Mouse (Mus musculus): Measurements from ENCODE around the gene Clmn. TPM values are rescaled to one million over a fixed set of nuclear protein-coding genes. Genes with fewer than 3 reads are reported as not detected.
A peak's percentile ranks its signal among the peaks of the same experiment; 100 is the strongest.

Gene Clmn
- polyA plus RNA-seq, 1 experiment, result 0.13 TPM

DNA sequence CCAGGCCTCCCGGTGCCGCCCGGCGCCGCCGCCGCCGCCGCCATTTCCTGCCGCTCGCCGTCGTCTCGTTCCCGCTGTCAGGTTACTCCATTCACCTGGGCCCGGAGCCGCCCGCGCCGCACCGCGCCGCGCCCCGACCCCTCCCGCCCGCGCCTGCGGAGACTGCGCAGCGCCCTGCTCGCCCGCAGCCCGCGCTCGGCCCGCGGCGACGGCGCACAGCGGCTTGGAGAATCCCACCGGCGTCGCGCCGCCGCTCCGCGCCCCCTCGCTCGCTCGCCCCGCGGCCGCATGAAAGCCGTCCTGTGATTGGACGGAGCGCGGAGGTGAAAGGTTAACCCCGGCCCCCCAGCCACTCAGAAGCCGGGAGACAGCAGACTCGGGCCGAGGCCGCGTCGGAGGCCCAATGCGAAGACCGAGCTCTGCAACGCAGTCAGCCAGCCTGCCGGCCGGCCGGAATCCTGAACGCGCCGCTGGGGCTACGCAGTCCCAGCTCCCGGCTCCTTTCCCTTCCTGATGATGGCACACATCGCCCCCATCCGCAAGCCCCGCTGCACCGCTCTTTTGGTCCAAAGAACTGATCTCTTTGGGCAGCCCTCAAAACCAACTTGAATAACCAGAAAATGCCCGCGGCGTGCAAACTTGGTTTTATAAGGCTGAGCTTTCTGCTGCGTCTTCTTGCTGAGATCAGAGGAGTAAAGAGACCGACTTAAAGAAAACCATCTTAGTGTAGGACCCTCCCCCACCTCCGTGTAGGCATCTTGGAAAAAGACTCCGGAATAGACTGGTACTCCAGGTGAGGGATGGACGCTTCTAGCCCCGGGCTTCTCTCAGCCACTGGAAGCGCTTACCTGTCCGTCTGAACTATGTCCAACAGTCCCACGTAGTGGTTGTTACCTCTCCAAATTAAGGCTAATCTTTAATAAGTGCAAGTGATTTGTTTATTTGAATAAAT, 112.8 kb downstream of the Clmn start, which contains the start of gene Dicer1:
Gene Dicer1 (minus strand): TSS at position 139 of the 952 bp plus-strand sequence.
- WGBS, result 3% methylated on average over 93 of the region's 94 CpGs
- Histone ChIP-seq H3K27me3 (ENCODE audit: control insufficient read depth, insufficient read depth, low read length) (no peaks in the 10 kb centered on the region), H3K36me3 (ENCODE audit: control insufficient read depth, insufficient read depth, low read length) (no peaks in the 10 kb centered on the region), H3K4me3 (ENCODE audit: extremely low read depth, insufficient read depth, insufficient read length) (peak within 1 kb of the TSS; percentile 76), H3K4me1 (ENCODE audit: control insufficient read depth, insufficient read depth, insufficient read length) (peaks cover 14% of the 10 kb centered on the region), H3K27ac (ENCODE audit: insufficient read depth, low read length) (peak within 1 kb of the TSS; percentile 69)
- 0 out of 2 replicates have a peak, but pooled peaks have one; percentile 2 for TF ChIP-seq CTCF (IDR thresholded peaks at IDR 0.05; ENCODE audit: extremely low read depth, insufficient read depth, insufficient read length, insufficient replicate concordance)
- TF ChIP-seq POLR2A (IDR thresholded peaks at IDR 0.05; ENCODE audit: low read depth, low read length), result peak; percentile 49
- peak; percentile 85 to 94 for DNase-seq (ENCODE audit: low read depth in 1 of 2, low spot score in 2 of 2)

DNA sequence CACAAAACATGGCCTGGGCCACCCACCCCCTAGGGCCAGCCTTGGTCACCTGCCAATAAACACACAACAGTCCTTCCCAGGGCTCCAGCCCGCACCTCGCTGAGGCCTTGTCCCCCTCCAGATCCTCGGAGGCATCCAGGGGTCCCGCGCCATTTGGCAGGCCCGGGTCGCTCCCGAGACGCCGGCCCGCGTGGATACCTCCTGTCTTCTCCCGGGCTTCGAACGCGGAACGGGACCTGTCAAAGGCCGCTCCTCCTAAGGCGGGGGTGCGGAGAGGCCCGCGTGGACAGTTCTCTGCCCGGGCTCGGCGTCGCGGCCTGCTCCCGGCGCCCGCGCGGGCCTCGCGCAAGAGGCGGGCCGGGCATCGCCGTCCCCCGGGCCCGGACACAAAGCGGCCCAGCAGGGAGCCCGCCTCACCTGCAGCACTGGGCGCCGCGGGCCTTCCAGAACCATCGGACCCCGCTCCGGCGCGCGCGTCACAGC, 113.5 kb downstream of the Clmn start:
- TF ChIP-seq CTCF (IDR thresholded peaks at IDR 0.05; ENCODE audit: extremely low read depth, insufficient read depth, insufficient read length, insufficient replicate concordance) (no peak), POLR2A (IDR thresholded peaks at IDR 0.05; ENCODE audit: low read depth, low read length) (no peak)
- Histone ChIP-seq H3K36me3 (ENCODE audit: control insufficient read depth, insufficient read depth, low read length) (no peaks in the 10 kb centered on the region), H3K4me1 (ENCODE audit: control insufficient read depth, insufficient read depth, insufficient read length) (peaks cover 14% of the 10 kb centered on the region), H3K4me3 (ENCODE audit: extremely low read depth, insufficient read depth, insufficient read length) (peak overlapping the region; percentile 76), H3K27me3 (ENCODE audit: control insufficient read depth, insufficient read depth, low read length) (no peaks in the 10 kb centered on the region), H3K27ac (ENCODE audit: insufficient read depth, low read length) (peak overlapping the region; percentile 69)
- DNase-seq (ENCODE audit: low read depth in 1 of 2, low spot score in 2 of 2), result peak; percentile 5 to 34
- WGBS, result under 1% methylated on average over 34 of the region's 52 CpGs

DNA sequence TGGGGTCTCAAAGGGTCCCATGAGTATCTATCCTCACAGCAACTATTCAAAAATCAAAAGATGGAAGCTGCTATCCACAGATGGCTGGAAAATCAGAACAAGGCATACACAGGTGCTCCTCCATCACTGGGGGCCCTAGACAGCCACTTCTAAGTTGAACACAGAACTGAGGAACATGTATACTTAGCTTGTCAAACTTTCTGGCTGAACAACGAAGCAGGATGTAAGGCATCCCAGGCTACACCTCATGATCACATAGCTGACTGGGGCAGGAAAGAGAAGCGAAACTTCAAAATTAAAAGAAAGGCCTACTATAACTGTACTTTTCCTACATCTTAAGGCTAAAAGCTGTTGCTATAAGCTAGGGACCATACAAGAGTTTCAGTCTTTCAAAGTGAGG, 115.9 kb downstream of the Clmn start:
- TF ChIP-seq POLR2A (IDR thresholded peaks at IDR 0.05; ENCODE audit: low read depth, low read length) (no peak), CTCF (IDR thresholded peaks at IDR 0.05; ENCODE audit: extremely low read depth, insufficient read depth, insufficient read length, insufficient replicate concordance) (no peak)
- DNase-seq (ENCODE audit: low read depth in 1 of 2, low spot score in 2 of 2), result peak in 1 of 2 experiments; percentile 8
- Histone ChIP-seq H3K27ac (ENCODE audit: insufficient read depth, low read length) (no peak overlapping the region), H3K4me1 (ENCODE audit: control insufficient read depth, insufficient read depth, insufficient read length) (peaks cover 14% of the 10 kb centered on the region), H3K36me3 (ENCODE audit: control insufficient read depth, insufficient read depth, low read length) (no peaks in the 10 kb centered on the region), H3K4me3 (ENCODE audit: extremely low read depth, insufficient read depth, insufficient read length) (no peak overlapping the region), H3K27me3 (ENCODE audit: control insufficient read depth, insufficient read depth, low read length) (no peaks in the 10 kb centered on the region)
- WGBS, result 22% methylated on average over 2 of the region's 2 CpGs

DNA sequence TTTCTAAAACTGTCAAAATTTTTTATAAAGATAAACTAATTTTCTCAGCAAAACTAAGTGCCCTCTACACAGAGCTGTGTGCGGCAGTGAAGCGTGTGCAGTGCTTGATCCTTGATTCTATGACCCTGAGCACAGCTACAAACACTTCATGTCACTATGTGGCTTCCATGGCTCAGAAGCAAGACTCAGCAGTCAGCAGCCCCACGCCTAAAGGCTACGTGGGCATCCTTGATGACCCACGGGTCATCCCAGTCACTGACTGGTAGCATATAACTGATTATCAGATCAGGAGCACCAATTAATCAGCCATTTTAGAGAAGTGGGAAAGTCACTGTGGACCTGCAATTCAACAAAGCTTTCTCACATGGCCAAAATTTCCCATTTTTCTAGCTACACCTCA, 117.6 kb downstream of the Clmn start:
- WGBS, result 86% methylated on average over 5 of the region's 5 CpGs
- Histone ChIP-seq H3K27me3 (ENCODE audit: control insufficient read depth, insufficient read depth, low read length) (no peaks in the 10 kb centered on the region), H3K27ac (ENCODE audit: insufficient read depth, low read length) (no peak overlapping the region), H3K4me3 (ENCODE audit: extremely low read depth, insufficient read depth, insufficient read length) (no peak overlapping the region), H3K4me1 (ENCODE audit: control insufficient read depth, insufficient read depth, insufficient read length) (peaks cover 14% of the 10 kb centered on the region), H3K36me3 (ENCODE audit: control insufficient read depth, insufficient read depth, low read length) (no peaks in the 10 kb centered on the region)
- TF ChIP-seq CTCF (IDR thresholded peaks at IDR 0.05; ENCODE audit: extremely low read depth, insufficient read depth, insufficient read length, insufficient replicate concordance) (no peak), POLR2A (IDR thresholded peaks at IDR 0.05; ENCODE audit: low read depth, low read length) (no peak)
- DNase-seq (ENCODE audit: low read depth in 1 of 2, low spot score in 2 of 2), result no peak

DNA sequence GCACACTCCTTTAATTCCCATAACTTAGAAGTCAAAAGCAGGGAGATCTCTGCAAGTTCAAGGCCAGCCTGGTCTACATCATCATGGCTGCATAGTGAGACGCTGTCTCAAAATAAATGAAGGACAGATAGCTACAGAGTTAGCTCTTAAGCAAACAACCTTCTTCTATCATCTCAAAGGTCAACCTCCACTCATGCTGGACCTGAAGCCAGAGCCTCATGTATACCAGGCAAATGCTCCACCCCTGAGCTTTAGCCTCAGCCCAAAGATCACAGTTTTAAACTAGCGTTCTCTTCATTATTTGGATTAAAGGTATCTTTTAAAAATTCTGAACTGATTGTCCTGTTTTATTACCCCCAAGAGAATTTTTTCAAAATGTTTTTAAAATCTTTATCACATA, 118.3 kb downstream of the Clmn start:
- WGBS, result 91% methylated on average over 2 of the region's 2 CpGs
- no peak for DNase-seq (ENCODE audit: low read depth in 1 of 2, low spot score in 2 of 2)
- Histone ChIP-seq H3K4me1 (ENCODE audit: control insufficient read depth, insufficient read depth, insufficient read length) (peaks cover 14% of the 10 kb centered on the region), H3K27me3 (ENCODE audit: control insufficient read depth, insufficient read depth, low read length) (no peaks in the 10 kb centered on the region), H3K36me3 (ENCODE audit: control insufficient read depth, insufficient read depth, low read length) (no peaks in the 10 kb centered on the region), H3K27ac (ENCODE audit: insufficient read depth, low read length) (no peak overlapping the region), H3K4me3 (ENCODE audit: extremely low read depth, insufficient read depth, insufficient read length) (no peak overlapping the region)
- no peak for TF ChIP-seq POLR2A (IDR thresholded peaks at IDR 0.05; ENCODE audit: low read depth, low read length)
- no peak for TF ChIP-seq CTCF (IDR thresholded peaks at IDR 0.05; ENCODE audit: extremely low read depth, insufficient read depth, insufficient read length, insufficient replicate concordance)

DNA sequence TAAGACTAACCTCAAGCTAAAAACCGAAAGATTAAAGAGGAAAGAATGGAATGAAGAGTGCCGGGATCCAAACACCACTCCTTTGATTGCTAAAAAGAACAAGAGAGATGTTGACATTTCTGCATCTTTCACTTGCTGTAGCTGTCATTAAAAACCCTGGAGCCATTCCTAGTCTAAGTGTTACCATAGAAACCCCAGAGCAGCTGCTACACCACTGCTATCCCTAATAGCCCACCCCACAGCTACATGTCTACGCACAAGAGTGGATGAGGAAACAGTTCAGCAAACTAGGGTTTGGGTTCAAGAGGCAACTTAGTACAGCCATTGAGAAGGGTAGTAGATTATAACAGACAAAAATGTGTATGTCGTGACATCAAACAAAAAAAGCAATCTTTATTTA, 121.2 kb downstream of the Clmn start:
- Histone ChIP-seq H3K27me3 (ENCODE audit: control insufficient read depth, insufficient read depth, low read length) (no peaks in the 10 kb centered on the region), H3K4me3 (ENCODE audit: extremely low read depth, insufficient read depth, insufficient read length) (no peak overlapping the region), H3K36me3 (ENCODE audit: control insufficient read depth, insufficient read depth, low read length) (no peaks in the 10 kb centered on the region), H3K4me1 (ENCODE audit: control insufficient read depth, insufficient read depth, insufficient read length) (peaks cover 2% of the 10 kb centered on the region; the same call in 1 of the 2 replicates), H3K27ac (ENCODE audit: insufficient read depth, low read length) (no peak overlapping the region)
- TF ChIP-seq CTCF (IDR thresholded peaks at IDR 0.05; ENCODE audit: extremely low read depth, insufficient read depth, insufficient read length, insufficient replicate concordance), result no peak
- TF ChIP-seq POLR2A (IDR thresholded peaks at IDR 0.05; ENCODE audit: low read depth, low read length), result no peak
- no peak for DNase-seq (ENCODE audit: low read depth in 1 of 2, low spot score in 2 of 2)
- 89% methylated on average over 4 of the region's 4 CpGs for WGBS

Data from spleen, adult 2 months (tissue).